Mouse (Mus musculus) ES-E14 (cell line): Measurements from ENCODE around the gene Stk31. TPM values are rescaled to one million over a fixed set of nuclear protein-coding genes. Genes with fewer than 3 reads are reported as not detected.
A peak's percentile ranks its signal among the peaks of the same experiment; 100 is the strongest.

ENCODE experiments used
- DNase-seq: peaks from one replicate; pipeline ENCODE4 v3.0.0-alpha.2; 2013; ENCODE audit warnings: low read depth, low spot score
- H3K27ac ChIP-seq: 2 replicates; pipeline ENCODE4 v1.5.1; 2012; ENCODE audit warnings: low read depth, mild to moderate bottlenecking, low read length, moderate library complexity, mixed read lengths; ENCODE audit not compliant: poor library complexity, insufficient read depth, severe bottlenecking
- H3K36me3 ChIP-seq: 2 replicates; pipeline ENCODE4 v1.6.1; 2012; ENCODE audit warnings: mild to moderate bottlenecking, low read length, moderate library complexity, mixed read lengths; ENCODE audit not compliant: control insufficient read depth, poor library complexity, insufficient read depth, severe bottlenecking
- H3K4me1 ChIP-seq, 2 experiments: fragments of 150-350 bp in 1 of 2; sonication (generic) in 1 of 2; 2 replicates each; pipeline ENCODE4 v1.6.1; 2012; ENCODE audit warnings: low read length in 2 of 2, mild to moderate bottlenecking in 1 of 2, mixed read lengths in 1 of 2; ENCODE audit not compliant: control insufficient read depth in 2 of 2, insufficient read depth in 2 of 2, poor library complexity in 1 of 2
- H3K4me3 ChIP-seq, 2 experiments: fragments of 150-350 bp in 1 of 2; sonication (generic) in 1 of 2; 2 replicates each; pipeline ENCODE4 v1.5.1; 2012; ENCODE audit warnings: low read length in 2 of 2, low read depth in 1 of 2, mild to moderate bottlenecking in 1 of 2, mixed read lengths in 1 of 2; ENCODE audit not compliant: insufficient read depth in 1 of 2, poor library complexity in 1 of 2, severe bottlenecking in 1 of 2
- H3K9ac ChIP-seq: 2 replicates; pipeline ENCODE4 v1.6.1; 2012; ENCODE audit warnings: low read depth, mild to moderate bottlenecking, low read length, mixed read lengths; ENCODE audit not compliant: poor library complexity, insufficient read depth, severe bottlenecking
- H3K9me3 ChIP-seq: fragments of 150-350 bp; sonication (generic); 2 replicates; pipeline ENCODE4 v1.6.1; 2012; ENCODE audit warnings: low read depth, mild to moderate bottlenecking, low read length; ENCODE audit not compliant: control insufficient read depth, insufficient read depth
- CHD2 ChIP-seq: IDR thresholded peaks from 2 replicates; pipeline ENCODE4 v1.6.1; 2014; ENCODE audit warnings: mild to moderate bottlenecking, low read depth, low read length, inconsistent platforms
- HCFC1 ChIP-seq: IDR thresholded peaks from 2 replicates; pipeline ENCODE4 v1.6.1; 2012; ENCODE audit warnings: low read length, inconsistent platforms, borderline replicate concordance; ENCODE audit not compliant: insufficient read depth
- MAFK ChIP-seq: IDR thresholded peaks from 2 replicates; pipeline ENCODE4 v1.6.1; 2014; ENCODE audit warnings: mild to moderate bottlenecking, low read depth, low read length, inconsistent platforms; ENCODE audit not compliant: insufficient read depth
- ZC3H11A ChIP-seq: IDR thresholded peaks from 2 replicates; pipeline ENCODE4 v1.6.1; 2012; ENCODE audit warnings: low read depth, mild to moderate bottlenecking, inconsistent platforms, low read length, borderline replicate concordance
- ZNF384 ChIP-seq: IDR thresholded peaks from 2 replicates; pipeline ENCODE4 v1.6.1; 2012; ENCODE audit warnings: low read depth, low read length, inconsistent platforms
- in situ Hi-C, 2 experiments: fragments of 600-800 bp; cut with MboI; formaldehyde crosslinking; loops; one replicate each; pipeline ENCODE4 v1.15.1; 2025; ENCODE audit warnings: low sequenced_read_pairs in 2 of 2, inconsistent platforms in 1 of 2; ENCODE audit not compliant: unreplicated experiment in 2 of 2
- total RNA-seq: library from RNA; depleted of rRNA; stranded (reverse); fragments of 300-350 nt; gene quantifications from 2 replicates; pipeline ENCODE4 v1.2.3, GENCODE M21; 2012; rRNA removed

Gene Stk31
- total RNA-seq, 1 experiment = 10.5 TPM

GRCm38 (mm10) chr6:49491526-49491925 lies 96.1 kb downstream of the Stk31 start:
- no peak overlapping the region for H3K9ac ChIP-seq
- H3K4me3 ChIP-seq = no peak overlapping the region
- in situ Hi-C loops = no loop called here
- no peaks in the 10 kb centered on the region for H3K9me3 ChIP-seq
- H3K36me3 ChIP-seq = no peaks in the 10 kb centered on the region
- no peak for TF ChIP-seq ZC3H11A
- no peak for TF ChIP-seq HCFC1
- no peak for TF ChIP-seq MAFK
- TF ChIP-seq CHD2 = no peak
- TF ChIP-seq ZNF384 = no peak
- H3K4me1 ChIP-seq = no peaks in the 10 kb centered on the region
- no peak overlapping the region for H3K27ac ChIP-seq
- DNase-seq = no peak

- Histone ChIP-seq H3K36me3 (no peaks in the 10 kb centered on the region), H3K9ac (no peak overlapping the region), H3K4me3 (no peak overlapping the region), H3K4me1 (no peaks in the 10 kb centered on the region), H3K27ac (no peak overlapping the region), H3K9me3 (no peaks in the 10 kb centered on the region)
- TF ChIP-seq CHD2 (no peak), ZC3H11A (peak; percentile 96)
- in situ Hi-C loops = loop anchor here in 1 of 2 experiments (10.0 kb wide), 2 partner anchors 776 to 1026 kb away; no protein-coding TSS in a partner anchor
- peak; percentile 44 for DNase-seq
Observed at GRCm38 (mm10) chr6:49519053-49519452, 123.6 kb downstream of the Stk31 start.

Other genes starting within 250 kb of the Stk31 start
- gene Igf2bp3, start 180.6 kb upstream of the Stk31 start, total RNA-seq = 20.0 and 32.8 TPM in 2 replicates
- 105 and 136 TPM in 2 replicates for gene Tra2a, start 131.6 kb upstream of the Stk31 start, total RNA-seq
- 8.4 and 8.7 TPM in 2 replicates for gene Ccdc126, start 76.3 kb upstream of the Stk31 start, total RNA-seq
- 3.8 and 4.9 TPM in 2 replicates for gene Fam221a, start 27.9 kb upstream of the Stk31 start, total RNA-seq